Mouse (Mus musculus): ENCODE results near the gene Prm2. TPM values are rescaled to one million over a fixed set of nuclear protein-coding genes. Genes with fewer than 3 reads are reported as not detected.

Prm2 gene
- polyA plus RNA-seq, 1 experiment from 2014 or later: not detected

- H3K9ac ChIP-seq (ENCODE audit: low read depth, low read length): no peak overlapping the region
- DNase-seq (ENCODE audit: low spot score) (no peak), ATAC-seq (ENCODE audit: low FRiP score) (no peak)
- WGBS: 73% methylated on average over 6 of the region's 6 CpGs
- H3K4me2 ChIP-seq (replicated peaks; ENCODE audit: low read depth, low read length): no peak overlapping the region
- H3K36me3 ChIP-seq (ENCODE audit: control insufficient read depth, insufficient read depth, low read length): no peaks in the 10 kb centered on the region
- H3K4me3 ChIP-seq (ENCODE audit: low read depth, low read length): no peak overlapping the region
- no peaks in the 10 kb centered on the region for H3K27me3 ChIP-seq (ENCODE audit: control insufficient read depth, insufficient read depth, low read length)
- H3K9me3 ChIP-seq (ENCODE audit: control insufficient read depth, low read length): no peaks in the 10 kb centered on the region
- H3K4me1 ChIP-seq (replicated peaks; ENCODE audit: control insufficient read depth, insufficient read depth, low read length): no peaks in the 10 kb centered on the region
- H3K27ac ChIP-seq (ENCODE audit: low read depth, low read length): no peak overlapping the region
Measured at GRCm38 (mm10) chr16:10763540-10764264, 32.2 kb downstream of the Prm2 start.

GRCm38 (mm10) chr16:10762569-10763180, 33.3 kb downstream of the Prm2 start:
- 80% methylated on average over 4 of the region's 5 CpGs for whole genome bisulfite sequencing
- no peak overlapping the region for H3K4me2 ChIP-seq (replicated peaks; ENCODE audit: low read depth, low read length)
- no peak overlapping the region for H3K27ac ChIP-seq (ENCODE audit: low read depth, low read length)
- no peak overlapping the region for H3K9ac ChIP-seq (ENCODE audit: low read depth, low read length)
- H3K4me3 ChIP-seq (ENCODE audit: low read depth, low read length): no peak overlapping the region
- DNase-seq (ENCODE audit: low spot score) (no peak), ATAC-seq (ENCODE audit: low FRiP score) (no peak)
- no peaks in the 10 kb centered on the region for H3K36me3 ChIP-seq (ENCODE audit: control insufficient read depth, insufficient read depth, low read length)
- H3K4me1 ChIP-seq (replicated peaks; ENCODE audit: control insufficient read depth, insufficient read depth, low read length): no peaks in the 10 kb centered on the region
- no peaks in the 10 kb centered on the region for H3K27me3 ChIP-seq (ENCODE audit: control insufficient read depth, insufficient read depth, low read length)
- no peaks in the 10 kb centered on the region for H3K9me3 ChIP-seq (ENCODE audit: control insufficient read depth, low read length)

- Histone ChIP-seq H3K9ac (ENCODE audit: low read depth, low read length) (no peak overlapping the region), H3K4me3 (ENCODE audit: low read depth, low read length) (no peak overlapping the region), H3K27me3 (ENCODE audit: control insufficient read depth, insufficient read depth, low read length) (no peaks in the 10 kb centered on the region), H3K4me1 (replicated peaks; ENCODE audit: control insufficient read depth, insufficient read depth, low read length) (no peaks in the 10 kb centered on the region), H3K9me3 (ENCODE audit: control insufficient read depth, low read length) (no peaks in the 10 kb centered on the region), H3K4me2 (replicated peaks; ENCODE audit: low read depth, low read length) (no peak overlapping the region), H3K27ac (ENCODE audit: low read depth, low read length) (no peak overlapping the region), H3K36me3 (ENCODE audit: control insufficient read depth, insufficient read depth, low read length) (no peaks in the 10 kb centered on the region)
- DNase-seq (ENCODE audit: low spot score) (no peak), ATAC-seq (ENCODE audit: low FRiP score) (no peak)
- WGBS: 66% methylated on average over 8 of the region's 8 CpGs
Measured at GRCm38 (mm10) chr16:10761182-10761581, 34.8 kb downstream of the Prm2 start.

GRCm38 (mm10) chr16:10756168-10756567, 39.8 kb downstream of the Prm2 start:
- no peaks in the 10 kb centered on the region for H3K27me3 ChIP-seq (ENCODE audit: control insufficient read depth, insufficient read depth, low read length)
- H3K4me2 ChIP-seq (replicated peaks; ENCODE audit: low read depth, low read length): no peak overlapping the region
- no peak overlapping the region for H3K27ac ChIP-seq (ENCODE audit: low read depth, low read length)
- no peak overlapping the region for H3K4me3 ChIP-seq (ENCODE audit: low read depth, low read length)
- no peaks in the 10 kb centered on the region for H3K9me3 ChIP-seq (ENCODE audit: control insufficient read depth, low read length)
- no peaks in the 10 kb centered on the region for H3K4me1 ChIP-seq (replicated peaks; ENCODE audit: control insufficient read depth, insufficient read depth, low read length)
- DNase-seq (ENCODE audit: low spot score) (no peak), ATAC-seq (ENCODE audit: low FRiP score) (no peak)
- no peak overlapping the region for H3K9ac ChIP-seq (ENCODE audit: low read depth, low read length)
- WGBS: 85% methylated on average over 4 of the region's 6 CpGs
- no peaks in the 10 kb centered on the region for H3K36me3 ChIP-seq (ENCODE audit: control insufficient read depth, insufficient read depth, low read length)

- Histone ChIP-seq H3K9me3 (ENCODE audit: control insufficient read depth, low read length) (no peaks in the 10 kb centered on the region), H3K4me3 (ENCODE audit: low read depth, low read length) (no peak overlapping the region), H3K36me3 (ENCODE audit: control insufficient read depth, insufficient read depth, low read length) (no peaks in the 10 kb centered on the region), H3K4me1 (replicated peaks; ENCODE audit: control insufficient read depth, insufficient read depth, low read length) (no peaks in the 10 kb centered on the region), H3K27me3 (ENCODE audit: control insufficient read depth, insufficient read depth, low read length) (no peaks in the 10 kb centered on the region), H3K9ac (ENCODE audit: low read depth, low read length) (no peak overlapping the region), H3K4me2 (replicated peaks; ENCODE audit: low read depth, low read length) (no peak overlapping the region), H3K27ac (ENCODE audit: low read depth, low read length) (no peak overlapping the region)
- no peak for DNase-seq (ENCODE audit: low spot score)
- WGBS: 88% methylated on average over 3 of the region's 3 CpGs
- no peak for ATAC-seq (ENCODE audit: low FRiP score)
Measured at GRCm38 (mm10) chr16:10754521-10755296, 41.2 kb downstream of the Prm2 start.

- Histone ChIP-seq H3K4me3 (ENCODE audit: low read depth, low read length) (no peak overlapping the region), H3K9ac (ENCODE audit: low read depth, low read length) (no peak overlapping the region), H3K4me2 (replicated peaks; ENCODE audit: low read depth, low read length) (no peak overlapping the region), H3K9me3 (ENCODE audit: control insufficient read depth, low read length) (no peaks in the 10 kb centered on the region), H3K36me3 (ENCODE audit: control insufficient read depth, insufficient read depth, low read length) (no peaks in the 10 kb centered on the region), H3K27me3 (ENCODE audit: control insufficient read depth, insufficient read depth, low read length) (no peaks in the 10 kb centered on the region), H3K27ac (ENCODE audit: low read depth, low read length) (no peak overlapping the region), H3K4me1 (replicated peaks; ENCODE audit: control insufficient read depth, insufficient read depth, low read length) (no peaks in the 10 kb centered on the region)
- 76% methylated on average over 7 of the region's 7 CpGs for whole genome bisulfite sequencing
- DNase-seq (ENCODE audit: low spot score) (no peak), ATAC-seq (ENCODE audit: low FRiP score) (no peak)
Measured at GRCm38 (mm10) chr16:10749824-10750223, 46.1 kb downstream of the Prm2 start.

- Histone ChIP-seq H3K27me3 (ENCODE audit: control insufficient read depth, insufficient read depth, low read length) (no peaks in the 10 kb centered on the region), H3K36me3 (ENCODE audit: control insufficient read depth, insufficient read depth, low read length) (no peaks in the 10 kb centered on the region), H3K9ac (ENCODE audit: low read depth, low read length) (no peak overlapping the region), H3K4me3 (ENCODE audit: low read depth, low read length) (no peak overlapping the region), H3K9me3 (ENCODE audit: control insufficient read depth, low read length) (no peaks in the 10 kb centered on the region), H3K27ac (ENCODE audit: low read depth, low read length) (no peak overlapping the region), H3K4me2 (replicated peaks; ENCODE audit: low read depth, low read length) (no peak overlapping the region), H3K4me1 (replicated peaks; ENCODE audit: control insufficient read depth, insufficient read depth, low read length) (no peaks in the 10 kb centered on the region)
- DNase-seq (ENCODE audit: low spot score) (no peak), ATAC-seq (ENCODE audit: low FRiP score) (no peak)
- WGBS: 78% methylated on average over 7 of the region's 7 CpGs
Measured at GRCm38 (mm10) chr16:10749226-10749625, 46.7 kb downstream of the Prm2 start.
